Mouse (Mus musculus) lung, postnatal 0 days (tissue): ENCODE results near the gene Triobp.
A peak's percentile ranks its signal among the peaks of the same experiment; 100 is the strongest.

ENCODE experiments used
- CTCF ChIP-seq: IDR thresholded peaks from 2 replicates; pipeline ENCODE4 v1.5.1; 2016; ENCODE audit warnings: antibody characterized with exemption, mild to moderate bottlenecking
- EP300 ChIP-seq: IDR thresholded peaks from 2 replicates; pipeline ENCODE4 v1.6.1; 2016; ENCODE audit warnings: antibody characterized with exemption, mild to moderate bottlenecking, control low read depth

DNA sequence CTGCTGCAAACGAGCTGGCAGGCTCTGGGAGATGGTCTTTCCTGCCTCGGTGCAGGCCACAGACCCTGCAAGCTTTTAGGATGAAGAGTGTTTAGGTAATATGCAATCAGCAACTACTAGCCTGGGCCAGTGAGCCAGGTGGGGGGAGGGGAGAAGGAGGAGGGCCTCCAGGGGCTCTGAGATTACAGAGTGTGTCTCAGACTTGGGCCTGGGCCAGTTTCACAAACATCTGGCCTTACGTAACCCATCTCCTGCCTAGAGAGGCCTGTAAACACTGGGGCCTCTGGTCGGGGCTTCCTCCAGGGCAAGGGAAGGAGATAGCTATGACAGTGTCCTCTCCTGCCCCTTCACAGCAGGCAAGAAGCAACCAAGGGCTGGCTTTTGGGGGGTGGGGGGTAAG, 31.4 kb downstream of the Triobp start:
- TF ChIP-seq CTCF (no peak), EP300 (peak; percentile 45; the same call in 1 of the 2 replicates)
